25 mouse cellular contexts compared by ENCODE assay signal in genomic region chr1:185431245-185431997, GRCm38 (mm10). TPM values are rescaled to one million over a fixed set of nuclear protein-coding genes. Genes with fewer than 3 reads are reported as not detected.
A peak's percentile ranks its signal among the peaks of the same experiment; 100 is the strongest.
DNase-seq lines count a peak whose midpoint lies in the region; ATAC-seq and TF ChIP-seq lines count a peak whose summit lies in the region.
"Had no signal": no experiment of that assay in that cellular context is flagged by ENCODE, and none has a peak within 500 bp of the region (broad histone marks: within the 10 kb centered on the region; RNA-seq: fewer than 3 reads in every experiment).

No protein-coding gene starts in this region.

- H3K4me1 ChIP-seq in hindbrain, postnatal 0 days (ENCODE audit: insufficient read depth, low read length): no peaks in the 10 kb centered on the region
- peaks cover under 1% of the 10 kb centered on the region; the same call in 1 of the 2 replicates for H3K4me1 ChIP-seq in hindbrain, embryonic 13.5 days (replicated peaks)
- no peaks in the 10 kb centered on the region for H3K4me1 ChIP-seq in intestine, embryonic 14.5 days (replicated peaks; ENCODE audit: control insufficient read depth, insufficient read depth, low read length)
- no peaks in the 10 kb centered on the region for H3K4me1 ChIP-seq in intestine, postnatal 0 days (replicated peaks; ENCODE audit: control insufficient read depth, insufficient read depth, low read length)
- H3K4me1 ChIP-seq in small intestine, adult 2 months (ENCODE audit: control insufficient read depth, insufficient read depth, insufficient read length, low read length): peaks cover 7% of the 10 kb centered on the region; the same call in 1 of the 2 replicates
- H3K4me1 ChIP-seq: embryonic facial prominence, embryonic 12.5 days; embryonic facial prominence, embryonic 15.5 days; hindbrain, embryonic 12.5 days had no signal

- no peak overlapping the region for H3K4me3 ChIP-seq in hindbrain, postnatal 0 days (ENCODE audit: low read length)
- no peak overlapping the region for H3K4me3 ChIP-seq in hindbrain, embryonic 13.5 days
- H3K4me3 ChIP-seq in intestine, embryonic 14.5 days (ENCODE audit: low read depth, low read length): no peak overlapping the region
- H3K4me3 ChIP-seq in intestine, postnatal 0 days (ENCODE audit: low read depth, low read length): peak overlapping the region; percentile 22; the same call in 1 of the 2 replicates
- peak overlapping the region; percentile 62 for H3K4me3 ChIP-seq in small intestine, adult 2 months (ENCODE audit: low read depth, low read length)
- H3K4me3 ChIP-seq: embryonic facial prominence, embryonic 12.5 days; embryonic facial prominence, embryonic 15.5 days; gastrocnemius, adult 2 months; hindbrain, embryonic 12.5 days had no signal

- H3K36me3 ChIP-seq in hindbrain, postnatal 0 days (ENCODE audit: insufficient read depth, low read length): peaks cover 10% of the 10 kb centered on the region
- H3K36me3 ChIP-seq in hindbrain, embryonic 13.5 days: peaks cover 37% of the 10 kb centered on the region
- peaks cover 30% of the 10 kb centered on the region for H3K36me3 ChIP-seq in intestine, embryonic 14.5 days (ENCODE audit: control insufficient read depth, insufficient read depth, low read length)
- H3K36me3 ChIP-seq in intestine, postnatal 0 days (ENCODE audit: control insufficient read depth, insufficient read depth): peaks cover 25% of the 10 kb centered on the region
- H3K36me3 ChIP-seq in small intestine, adult 2 months (ENCODE audit: control insufficient read depth, insufficient read depth, low read length): peaks cover 16% of the 10 kb centered on the region

- H3K27ac ChIP-seq in hindbrain, postnatal 0 days: 0 out of 2 replicates have a peak overlapping the region, but pooled peaks have one; percentile 11
- no peak overlapping the region for H3K27ac ChIP-seq in hindbrain, embryonic 13.5 days
- no peak overlapping the region for H3K27ac ChIP-seq in intestine, embryonic 14.5 days (ENCODE audit: low read depth)
- H3K27ac ChIP-seq in intestine, postnatal 0 days (ENCODE audit: low read depth, low read length): no peak overlapping the region
- peak overlapping the region; percentile 86 for H3K27ac ChIP-seq in small intestine, adult 2 months (ENCODE audit: insufficient read depth, low read depth, low read length)
- H3K27ac ChIP-seq: embryonic facial prominence, embryonic 12.5 days; embryonic facial prominence, embryonic 15.5 days; gastrocnemius, adult 2 months; hindbrain, embryonic 12.5 days had no signal

- ATAC-seq in hindbrain, postnatal 0 days: no peak
- no peak for ATAC-seq in hindbrain, embryonic 13.5 days (ENCODE audit: low FRiP score)
- peak; percentile 79 for ATAC-seq in intestine, embryonic 14.5 days (replicated peaks; ENCODE audit: low FRiP score, low TSS enrichment, low read depth)
- peak; percentile 90 for ATAC-seq in intestine, postnatal 0 days
- ATAC-seq: activated CD4-positive, CD25-positive, alpha-beta regulatory T cell, adult 4 months had no signal

- no peak for DNase-seq in hindbrain, postnatal 0 days (ENCODE audit: low spot score)
- DNase-seq in intestine, embryonic 14.5 days (ENCODE audit: low spot score): no peak
- no peak for DNase-seq in thymus, adult 18-20 months
- DNase-seq in adrenal gland, postnatal 10 days: no peak
- DNase-seq: adrenal gland, adult 8-10 months; adrenal gland, postnatal 36 days; cerebellum, adult 11 months; cerebellum, adult 2 months; cerebellum, adult 9-11 months; cerebellum, postnatal 25 days; gastrocnemius, adult 2 months; gastrocnemius, postnatal 14 days; heart, adult 11 months had no signal

- H3K27me3 ChIP-seq in hindbrain, postnatal 0 days (ENCODE audit: insufficient read depth, low read length): no peaks in the 10 kb centered on the region
- H3K27me3 ChIP-seq in hindbrain, embryonic 13.5 days: no peaks in the 10 kb centered on the region
- no peaks in the 10 kb centered on the region for H3K27me3 ChIP-seq in intestine, embryonic 14.5 days (replicated peaks; ENCODE audit: control insufficient read depth, insufficient read depth, low read length)
- H3K27me3 ChIP-seq in intestine, postnatal 0 days (replicated peaks; ENCODE audit: control insufficient read depth, insufficient read depth, low read length): no peaks in the 10 kb centered on the region
- no peaks in the 10 kb centered on the region for H3K27me3 ChIP-seq in small intestine, adult 2 months (ENCODE audit: control insufficient read depth, insufficient read depth, low read length)
- H3K27me3 ChIP-seq: embryonic facial prominence, embryonic 12.5 days; embryonic facial prominence, embryonic 15.5 days; hindbrain, embryonic 12.5 days had no signal

- no peak for TF ChIP-seq POLR2A in small intestine, adult 2 months (IDR thresholded peaks at IDR 0.05; ENCODE audit: low read depth, low read length)

- no peak overlapping the region for H3K4me2 ChIP-seq in hindbrain, postnatal 0 days (ENCODE audit: low read depth, low read length)
- H3K4me2 ChIP-seq in hindbrain, embryonic 13.5 days: no peak overlapping the region
- no peak overlapping the region for H3K4me2 ChIP-seq in intestine, embryonic 14.5 days (ENCODE audit: low read length)
- peak overlapping the region; percentile 60 for H3K4me2 ChIP-seq in intestine, postnatal 0 days (replicated peaks; ENCODE audit: low read depth)
- H3K4me2 ChIP-seq: embryonic facial prominence, embryonic 12.5 days; embryonic facial prominence, embryonic 15.5 days; heart, embryonic 11.5 days; hindbrain, embryonic 12.5 days had no signal

- 89% methylated on average over 6 of the region's 6 CpGs for WGBS in hindbrain, postnatal 0 days
- WGBS in hindbrain, embryonic 13.5 days: 88% methylated on average over 6 of the region's 6 CpGs
- 59% methylated on average over 6 of the region's 6 CpGs for WGBS in intestine, embryonic 14.5 days
- WGBS in intestine, postnatal 0 days: 45% methylated on average over 6 of the region's 6 CpGs
- 26% methylated on average over 6 of the region's 6 CpGs for WGBS in small intestine, adult 2 months

- no peak for TF ChIP-seq CTCF in hindbrain, postnatal 0 days (IDR thresholded peaks at IDR 0.05; ENCODE audit: low read depth)
- no peak for TF ChIP-seq CTCF in intestine, postnatal 0 days (IDR thresholded peaks at IDR 0.05; ENCODE audit: low read depth)
- TF ChIP-seq CTCF in small intestine, adult 2 months (IDR thresholded peaks at IDR 0.05; ENCODE audit: extremely low read depth, insufficient read length, insufficient replicate concordance, low read depth, low read length): no peak

- no peaks in the 10 kb centered on the region for H3K9me3 ChIP-seq in hindbrain, postnatal 0 days (ENCODE audit: low read length)
- no peaks in the 10 kb centered on the region for H3K9me3 ChIP-seq in hindbrain, embryonic 13.5 days
- no peaks in the 10 kb centered on the region for H3K9me3 ChIP-seq in intestine, embryonic 14.5 days (ENCODE audit: control insufficient read depth, low read length)
- no peaks in the 10 kb centered on the region for H3K9me3 ChIP-seq in intestine, postnatal 0 days (ENCODE audit: control insufficient read depth)
- H3K9me3 ChIP-seq: embryonic facial prominence, embryonic 12.5 days; embryonic facial prominence, embryonic 15.5 days; hindbrain, embryonic 12.5 days had no signal

- H3K9ac ChIP-seq in hindbrain, postnatal 0 days (replicated peaks; ENCODE audit: low read length): no peak overlapping the region
- no peak overlapping the region for H3K9ac ChIP-seq in hindbrain, embryonic 13.5 days
- H3K9ac ChIP-seq in intestine, embryonic 14.5 days (ENCODE audit: low read length): no peak overlapping the region
- no peak overlapping the region for H3K9ac ChIP-seq in intestine, postnatal 0 days (ENCODE audit: low read depth, low read length)
- H3K9ac ChIP-seq: embryonic facial prominence, embryonic 12.5 days; embryonic facial prominence, embryonic 15.5 days; forebrain, postnatal 0 days; hindbrain, embryonic 12.5 days had no signal

RNA-seq across cellular contexts. Expression of gene Slc30a10, which starts 23.2 kb away (rescaled TPM):
- 22.4 and 25.7 TPM in 2 replicates for total RNA-seq in hindbrain, postnatal 0 days (2014; rRNA removed)
- polyA plus RNA-seq in hindbrain, postnatal 0 days (2015; fragmentation: Nextera tagmentation; extraction: Ambion mirVana): 8.1 and 8.5 TPM in 2 replicates
- 3.4 and 3.8 TPM in 2 replicates for polyA plus RNA-seq in hindbrain, embryonic 13.5 days (2015; fragmentation: Nextera tagmentation; extraction: Ambion mirVana)
- 1.1 and 1.2 TPM in 2 replicates for polyA plus RNA-seq in intestine, embryonic 14.5 days (2014; fragmentation: Nextera tagmentation; extraction: Ambion mirVana)
- polyA plus RNA-seq in intestine, postnatal 0 days (2015; fragmentation: Nextera tagmentation; extraction: Ambion mirVana): 8.5 and 9.3 TPM in 2 replicates
- 10.1 and 36.7 TPM in 2 replicates for polyA plus RNA-seq in small intestine, adult 2 months (2012; rRNA removed)
- 1 to 10 TPM; 1.1 to 2.4 TPM for total RNA-seq in adrenal gland, postnatal 10 days (2021)
- total RNA-seq: adrenal gland, adult 8-10 months; gastrocnemius, adult 2 months; heart, adult 8-10 months; heart, postnatal 25 days; hematopoietic stem cell, adult 5-6 weeks had no signal
- polyA plus RNA-seq: activated CD4-positive, CD25-positive, alpha-beta regulatory T cell, adult 4 months had no signal

Comparison
In these comparisons a context has a peak if more than half of its experiments do, and no peak if none do; other contexts are left out.
1. H3K27ac ChIP-seq: peak in hindbrain, postnatal 0 days (single experiment) and small intestine, adult 2 months (single experiment); none in hindbrain, embryonic 13.5 days (single experiment), intestine, embryonic 14.5 days (single experiment) and intestine, postnatal 0 days (single experiment).
2. H3K4me3 ChIP-seq: peak in intestine, postnatal 0 days (single experiment) and small intestine, adult 2 months (single experiment); none in hindbrain, postnatal 0 days (single experiment), hindbrain, embryonic 13.5 days (single experiment) and intestine, embryonic 14.5 days (single experiment).
3. ATAC-seq: peak in intestine, embryonic 14.5 days (single experiment) and intestine, postnatal 0 days (single experiment); none in hindbrain, postnatal 0 days (single experiment) and hindbrain, embryonic 13.5 days (single experiment).